Mouse (Mus musculus) small intestine, adult 2 months (tissue): ENCODE data around the gene Gdap1l1. TPM values are rescaled to one million over a fixed set of nuclear protein-coding genes. Genes with fewer than 3 reads are reported as not detected.
"Not testable (repeated sequence)": the region's sequence is repeated elsewhere in the genome, so short reads cannot be mapped to it uniquely, and the experiment has no call there.

Experiments
- H3K27ac ChIP-seq: fragments of 200-500 bp; 2 replicates; pipeline ENCODE4 v1.5.1; 2012; ENCODE audit warnings: low read depth, low read length, control low read depth, inconsistent platforms; ENCODE audit not compliant: insufficient read depth
- H3K27me3 ChIP-seq: fragments of 200-500 bp; 2 replicates; pipeline ENCODE4 v1.6.1; 2012; ENCODE audit warnings: mild to moderate bottlenecking, moderate library complexity, low read length, inconsistent platforms; ENCODE audit not compliant: control insufficient read depth, insufficient read depth
- H3K36me3 ChIP-seq: fragments of 200-500 bp; 2 replicates; pipeline ENCODE4 v1.6.1; 2012; ENCODE audit warnings: mild to moderate bottlenecking, low read length, control low read depth, inconsistent platforms; ENCODE audit not compliant: control insufficient read depth, insufficient read depth
- H3K4me1 ChIP-seq: fragments of 200-500 bp; 2 replicates; pipeline ENCODE4 v1.6.1; 2012; ENCODE audit warnings: low read length, inconsistent platforms, mixed read lengths; ENCODE audit not compliant: control insufficient read depth, insufficient read depth, insufficient read length
- H3K4me3 ChIP-seq: fragments of 200-500 bp; 2 replicates; pipeline ENCODE4 v1.5.1; 2012; ENCODE audit warnings: low read depth, mild to moderate bottlenecking, control low read depth, inconsistent platforms, low read length, moderate library complexity
- CTCF ChIP-seq: fragments of 200-500 bp; IDR thresholded peaks from 2 replicates; pipeline ENCODE4 v1.5.1; 2012; ENCODE audit warnings: low read depth, mild to moderate bottlenecking, control low read depth, inconsistent platforms, low read length, moderate library complexity, mixed read lengths; ENCODE audit not compliant: insufficient replicate concordance, insufficient read length; ENCODE audit errors: extremely low read depth
- POLR2A ChIP-seq: fragments of 200-500 bp; IDR thresholded peaks from 2 replicates; pipeline ENCODE4 v1.6.1; 2012; ENCODE audit warnings: low read depth, mild to moderate bottlenecking, control low read depth, inconsistent platforms, low read length, moderate library complexity
- WGBS: fragments of 180-500 bp; shearing (Covaris S2); methylation state at CpG from one replicate; pipeline ENCODE4 v1.1.7; 2018; 5-methylcytosine and 5-hydroxymethylcytosine counted together
- polyA plus RNA-seq: library from polyadenylated mRNA; depleted of rRNA; stranded (reverse); fragments of >200 nt; gene quantifications from 2 replicates; pipeline ENCODE4 v1.2.3, GENCODE M21; 2012

Gene Gdap1l1
- polyA plus RNA-seq, 1 experiment = 1.6 TPM

DNA sequence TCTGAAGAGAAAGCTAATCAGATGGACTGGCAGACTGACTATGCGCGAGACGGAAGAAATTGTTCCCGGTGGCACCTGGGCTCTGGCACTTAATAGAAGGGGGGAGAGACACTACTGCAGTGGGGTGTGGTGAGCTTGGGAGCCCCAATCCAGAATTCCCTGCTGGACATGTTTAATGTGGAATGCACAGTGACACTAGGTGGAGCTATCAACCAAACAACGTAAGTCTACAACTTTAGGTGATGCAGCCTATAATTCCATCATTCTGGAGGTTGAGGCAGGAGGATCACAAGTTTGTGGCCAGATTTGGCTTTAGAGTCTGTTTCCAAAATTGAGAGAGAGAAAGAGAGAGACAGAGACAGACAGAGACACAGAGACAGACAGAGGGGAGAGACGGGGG, 14.5 kb downstream of the Gdap1l1 start:
- Histone ChIP-seq H3K36me3 (no peaks in the 10 kb centered on the region), H3K27me3 (0 out of 2 replicates have a peak, but pooled peaks cover 3% of the 10 kb centered on the region), H3K4me3 (no peak overlapping the region), H3K27ac (no peak overlapping the region), H3K4me1 (no peaks in the 10 kb centered on the region)
- 80% methylated on average over 6 of the region's 6 CpGs for WGBS
- TF ChIP-seq POLR2A (no peak), CTCF (no peak)

DNA sequence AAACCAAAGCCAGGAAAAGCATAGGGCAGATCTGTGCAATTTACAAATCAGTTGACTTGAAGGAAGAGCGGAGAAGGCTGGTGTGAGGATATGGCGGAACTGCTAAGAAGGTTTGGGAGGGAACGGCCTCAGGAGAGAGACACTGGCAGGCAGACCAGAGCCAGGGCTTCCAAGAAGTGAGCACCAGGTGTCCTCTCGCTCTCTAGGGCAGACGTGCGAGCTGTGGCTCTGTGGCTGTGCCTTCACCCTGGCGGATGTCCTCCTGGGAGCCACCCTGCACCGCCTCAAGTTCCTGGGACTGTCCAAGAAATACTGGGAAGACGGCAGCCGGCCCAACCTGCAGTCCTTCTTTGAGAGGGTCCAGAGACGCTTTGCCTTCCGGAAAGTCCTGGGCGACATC, 15.1 kb downstream of the Gdap1l1 start:
- H3K4me1 ChIP-seq = no peaks in the 10 kb centered on the region
- H3K27me3 ChIP-seq = 0 out of 2 replicates have a peak, but pooled peaks cover 3% of the 10 kb centered on the region
- H3K4me3 ChIP-seq = no peak overlapping the region
- no peak overlapping the region for H3K27ac ChIP-seq
- no peaks in the 10 kb centered on the region for H3K36me3 ChIP-seq
- no peak for TF ChIP-seq POLR2A
- TF ChIP-seq CTCF = no peak
- 81% methylated on average over 13 of the region's 13 CpGs for WGBS

DNA sequence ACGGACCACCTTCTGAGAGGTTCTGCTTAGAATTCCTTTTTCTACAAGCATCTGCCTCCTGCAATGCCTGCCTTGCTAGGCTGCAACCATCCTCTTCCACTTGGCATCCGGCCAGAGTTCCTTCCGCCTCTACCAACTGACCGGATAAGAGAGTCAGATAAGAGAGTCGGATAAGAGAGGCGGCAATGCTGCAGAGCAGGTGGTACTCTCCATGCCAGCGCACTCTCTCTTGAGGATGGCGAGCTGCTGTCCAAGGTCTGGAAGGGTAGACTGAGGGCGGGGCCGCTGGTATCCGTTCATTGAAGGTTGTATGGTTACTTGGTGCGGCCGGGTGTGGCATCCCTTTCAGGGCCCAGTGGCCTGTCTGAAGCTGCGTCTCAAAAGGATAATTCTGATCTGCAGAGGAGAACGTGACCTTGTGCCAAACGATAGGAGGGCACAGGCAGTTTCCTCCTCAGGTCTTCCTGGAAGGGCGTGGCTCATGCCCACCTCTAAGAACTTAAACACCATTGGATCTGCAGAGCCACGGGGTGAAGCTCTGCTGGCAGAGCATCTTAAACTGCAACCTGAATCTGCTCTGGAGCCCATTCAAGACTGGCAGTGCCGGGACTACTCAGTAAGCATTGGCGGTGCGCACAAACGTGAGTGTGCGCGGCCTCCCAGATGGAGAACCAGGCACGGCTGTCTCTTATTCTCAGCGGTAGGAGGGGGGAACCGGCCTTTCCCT, 20.4 kb downstream of the Gdap1l1 start:
- Histone ChIP-seq H3K27ac (no peak overlapping the region), H3K4me1 (peaks cover 9% of the 10 kb centered on the region), H3K36me3 (no peaks in the 10 kb centered on the region), H3K27me3 (peaks cover 6% of the 10 kb centered on the region), H3K4me3 (no peak overlapping the region)
- 26% methylated on average over 27 of the region's 27 CpGs for WGBS
- TF ChIP-seq POLR2A = no peak
- no peak for TF ChIP-seq CTCF

DNA sequence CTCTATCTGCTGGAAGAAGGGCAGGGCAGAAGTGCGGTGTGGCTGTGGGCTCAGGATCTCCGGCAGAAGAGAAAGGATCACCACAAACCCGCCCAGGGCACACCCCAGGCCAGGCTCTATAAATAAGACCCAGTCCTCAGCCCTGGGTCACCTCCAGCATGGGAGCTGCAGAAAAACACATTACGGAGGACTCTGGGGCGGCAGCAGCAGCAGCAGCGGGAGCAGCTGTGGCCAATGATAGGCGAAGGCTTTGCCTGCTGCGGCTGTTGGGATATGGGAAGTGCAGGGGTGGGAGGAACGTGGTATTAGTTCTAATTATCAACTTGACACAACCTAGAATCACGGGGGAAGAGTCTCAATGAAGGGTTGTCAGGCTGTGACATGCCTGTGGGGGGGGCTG, 21.1 kb downstream of the Gdap1l1 start:
- TF ChIP-seq POLR2A = no peak
- no peak for TF ChIP-seq CTCF
- Histone ChIP-seq H3K27ac (no peak overlapping the region), H3K4me1 (peaks cover 9% of the 10 kb centered on the region), H3K27me3 (peaks cover 6% of the 10 kb centered on the region), H3K36me3 (no peaks in the 10 kb centered on the region), H3K4me3 (no peak overlapping the region)
- 40% methylated on average over 10 of the region's 10 CpGs for WGBS

DNA sequence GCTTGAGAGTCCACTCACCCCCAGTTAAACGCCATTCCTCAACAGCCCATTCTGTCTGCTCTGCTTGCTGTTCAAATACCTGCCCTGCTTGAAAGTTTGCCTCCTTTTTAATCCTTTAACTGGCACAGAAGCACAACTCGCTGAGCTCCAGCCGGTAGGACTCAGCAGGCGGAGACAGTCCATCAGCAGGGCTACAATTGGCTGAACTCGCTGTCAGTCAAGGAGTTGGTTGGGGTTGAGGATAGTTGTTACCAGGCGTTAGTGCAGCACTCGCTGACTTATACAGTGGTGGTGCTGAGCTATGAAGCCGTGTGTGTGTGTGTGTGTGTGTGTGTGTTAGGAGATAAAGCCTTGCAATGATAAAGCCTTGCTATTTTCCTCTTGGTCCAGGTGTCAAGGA, 22.3 kb downstream of the Gdap1l1 start:
- 89% methylated on average over 8 of the region's 8 CpGs for WGBS
- H3K27me3 ChIP-seq = peaks cover 6% of the 10 kb centered on the region
- H3K27ac ChIP-seq = no peak overlapping the region
- TF ChIP-seq POLR2A = no peak
- TF ChIP-seq CTCF = no peak
- H3K4me1 ChIP-seq = peaks cover 9% of the 10 kb centered on the region
- no peaks in the 10 kb centered on the region for H3K36me3 ChIP-seq
- H3K4me3 ChIP-seq = no peak overlapping the region

DNA sequence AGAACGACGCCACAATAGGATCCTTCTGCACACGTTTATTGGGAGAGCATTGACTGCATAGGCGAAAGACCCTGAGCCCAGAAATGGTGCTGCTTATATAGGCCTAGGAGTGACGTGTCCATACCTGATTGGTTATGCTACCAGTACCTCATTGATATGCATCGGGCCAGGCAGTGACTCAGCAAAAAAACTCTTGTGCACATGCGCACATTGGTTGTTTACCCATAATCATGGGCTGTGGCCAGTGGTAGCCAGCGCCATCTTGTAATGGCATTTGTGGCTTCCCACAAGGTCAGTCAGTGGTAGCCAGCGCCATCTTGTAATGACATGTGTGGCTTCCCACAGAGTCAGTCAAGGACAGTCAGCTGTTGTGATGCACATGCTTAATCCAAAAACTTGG, 23.0 kb downstream of the Gdap1l1 start:
- 93% methylated on average over 9 of the region's 9 CpGs for WGBS

DNA sequence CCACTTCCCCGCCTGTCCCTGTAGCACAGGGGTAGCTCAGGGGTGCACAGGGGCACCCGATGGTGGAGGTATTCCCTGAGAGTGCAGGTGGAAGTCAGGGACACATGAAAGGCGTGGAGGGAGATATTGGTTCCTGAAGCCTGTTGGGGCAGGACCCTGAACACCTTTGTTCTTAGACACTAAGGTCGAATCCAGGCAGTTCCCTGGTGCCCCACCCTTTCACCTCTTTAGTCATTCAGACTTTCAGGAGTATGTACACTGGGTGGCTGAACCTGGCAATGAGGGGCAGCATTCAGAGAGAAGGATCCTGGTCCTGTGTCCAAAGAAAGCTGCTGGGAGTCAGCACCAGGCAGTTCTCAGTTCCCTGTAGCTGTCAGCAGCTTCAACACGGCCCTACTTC, 24.1 kb downstream of the Gdap1l1 start:
- 46% methylated on average over 5 of the region's 5 CpGs for WGBS

More for the DNA sequence above, 23.0 kb downstream of the Gdap1l1 start:
- not testable (repeated sequence) for H3K36me3 ChIP-seq, H3K4me3 ChIP-seq, H3K4me1 ChIP-seq, H3K27ac ChIP-seq, H3K27me3 ChIP-seq

DNA sequence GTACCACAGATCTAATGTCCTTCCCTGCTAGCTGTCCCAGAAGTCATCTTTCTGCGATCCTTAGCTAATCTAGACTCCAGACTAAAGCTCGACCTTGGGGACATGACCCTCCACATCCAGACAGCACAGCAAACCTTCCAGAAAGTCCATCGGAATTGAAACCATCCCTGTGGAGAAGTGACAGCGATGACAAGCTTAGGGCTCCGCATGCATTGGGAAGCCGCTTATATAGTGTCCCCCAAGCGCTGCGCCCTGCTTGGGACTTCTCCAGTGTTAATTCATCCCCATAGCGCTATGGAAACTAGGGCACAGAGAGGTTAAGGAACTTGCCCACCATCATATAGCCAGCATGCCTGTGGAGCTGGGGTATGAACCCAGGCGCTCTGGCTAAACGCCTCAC, 24.5 kb downstream of the Gdap1l1 start:
- H3K27me3 ChIP-seq = peaks cover 6% of the 10 kb centered on the region
- no peaks in the 10 kb centered on the region for H3K36me3 ChIP-seq
- H3K4me3 ChIP-seq = no peak overlapping the region
- WGBS = 74% methylated on average over 11 of the region's 11 CpGs
- TF ChIP-seq POLR2A (no peak), CTCF (no peak)
- H3K4me1 ChIP-seq = peaks cover 9% of the 10 kb centered on the region
- H3K27ac ChIP-seq = no peak overlapping the region

More for the DNA sequence above, 24.1 kb downstream of the Gdap1l1 start:
- Histone ChIP-seq H3K36me3 (no peaks in the 10 kb centered on the region), H3K27ac (no peak overlapping the region), H3K4me3 (no peak overlapping the region), H3K27me3 (peaks cover 6% of the 10 kb centered on the region), H3K4me1 (peaks cover 9% of the 10 kb centered on the region)
- TF ChIP-seq POLR2A (no peak), CTCF (no peak)
